Mouse (Mus musculus) C2C12 (cell line): ENCODE data around the gene Zbtb17. TPM values are rescaled to one million over a fixed set of nuclear protein-coding genes. Genes with fewer than 3 reads are reported as not detected.

ENCODE experiments used
- H3K27me3 ChIP-seq: one replicate; pipeline ENCODE4 v1.6.1; 2011; ENCODE audit not compliant: control insufficient read depth, insufficient read depth, insufficient read length
- H3K36me3 ChIP-seq: one replicate; pipeline ENCODE4 v1.6.1; 2011; ENCODE audit not compliant: control insufficient read depth, insufficient read depth
- H3K4me3 ChIP-seq: one replicate; pipeline ENCODE4 v1.5.1; 2011; ENCODE audit warnings: mild to moderate bottlenecking, control low read depth; ENCODE audit not compliant: poor library complexity, insufficient read depth, severe bottlenecking
- H3K79me2 ChIP-seq: one replicate; pipeline ENCODE4 v1.6.1; 2011; ENCODE audit not compliant: control insufficient read depth, insufficient read depth
- H3K79me3 ChIP-seq: one replicate; pipeline ENCODE4 v1.6.1; 2011; ENCODE audit warnings: low read depth, control low read depth
- H3ac ChIP-seq: one replicate; pipeline ENCODE3; 2011; ENCODE audit warnings: low read depth; ENCODE audit not compliant: control insufficient read depth, insufficient read length
- CEBPB ChIP-seq: IDR thresholded peaks from one replicate; pipeline ENCODE4 v1.6.1; 2011; ENCODE audit warnings: low read depth, mild to moderate bottlenecking, control low read depth, moderate library complexity
- CTCF ChIP-seq: IDR thresholded peaks from one replicate; pipeline ENCODE4 v1.5.1; 2011; ENCODE audit not compliant: control insufficient read depth, insufficient read depth, insufficient read length
- FOSL1 ChIP-seq: IDR thresholded peaks from one replicate; pipeline ENCODE4 v1.8.0; 2011; ENCODE audit warnings: mild to moderate bottlenecking, low read length; ENCODE audit not compliant: poor library complexity, insufficient read depth, severe bottlenecking
- MAX ChIP-seq: IDR thresholded peaks from one replicate; pipeline ENCODE4 v1.6.1; 2011; ENCODE audit warnings: mild to moderate bottlenecking, control low read depth
- MYOD1 ChIP-seq: IDR thresholded peaks from one replicate; pipeline ENCODE4 v1.6.1; 2011; ENCODE audit warnings: low read depth; ENCODE audit not compliant: control insufficient read depth, insufficient read length
- MYOG ChIP-seq: IDR thresholded peaks from one replicate; pipeline ENCODE4 v1.6.1; 2011; ENCODE audit not compliant: control insufficient read depth, insufficient read length; ENCODE audit errors: extremely low read depth
- USF1 ChIP-seq: IDR thresholded peaks from one replicate; pipeline ENCODE4 v1.6.1; 2011; ENCODE audit warnings: low read depth, mild to moderate bottlenecking, control low read depth, moderate library complexity
- polyA plus RNA-seq: library from polyadenylated mRNA; unstranded; fragments of >200 nt; fragmentation: generic; extraction: Trizol; gene quantifications from one replicate; pipeline ENCODE4 v1.2.1, GENCODE M21; 2012; ENCODE audit warnings: missing spikeins

The Zbtb17 gene
- polyA plus RNA-seq, 1 experiment = 30.3 TPM

- Histone ChIP-seq H3K36me3 (no peaks in the 10 kb centered on the region), H3K79me2 (no peaks in the 10 kb centered on the region), H3K27me3 (no peaks in the 10 kb centered on the region), H3K79me3 (no peaks in the 10 kb centered on the region), H3K4me3 (no peak overlapping the region), H3ac (peak overlapping the region; percentile 21)
- TF ChIP-seq CEBPB = no peak
- peak; percentile 90 for TF ChIP-seq CTCF
Measured at GRCm38 (mm10) chr4:141404518-141405313, 39.7 kb upstream of the Zbtb17 start.

GRCm38 (mm10) chr4:141405314-141405622 is 39.2 kb upstream of the Zbtb17 start:
- Histone ChIP-seq H3K79me3 (no peaks in the 10 kb centered on the region), H3K27me3 (no peaks in the 10 kb centered on the region), H3ac (no peak overlapping the region), H3K36me3 (no peaks in the 10 kb centered on the region), H3K4me3 (no peak overlapping the region), H3K79me2 (no peaks in the 10 kb centered on the region)
- TF ChIP-seq MYOD1 (no peak), FOSL1 (no peak), MAX (no peak), USF1 (no peak), CTCF (no peak), MYOG (no peak), CEBPB (no peak)

- TF ChIP-seq MAX = peak; percentile 30
- TF ChIP-seq CTCF = peak; percentile 22
- no peak for TF ChIP-seq USF1
- H3ac ChIP-seq = no peak overlapping the region
- no peak overlapping the region for H3K4me3 ChIP-seq
- no peaks in the 10 kb centered on the region for H3K27me3 ChIP-seq
- no peaks in the 10 kb centered on the region for H3K79me2 ChIP-seq
- no peaks in the 10 kb centered on the region for H3K36me3 ChIP-seq
- H3K79me3 ChIP-seq = no peaks in the 10 kb centered on the region
Measured at GRCm38 (mm10) chr4:141406516-141407299, 37.7 kb upstream of the Zbtb17 start.

GRCm38 (mm10) chr4:141408577-141408976 is 35.9 kb upstream of the Zbtb17 start:
- Histone ChIP-seq H3ac (no peak overlapping the region), H3K4me3 (no peak overlapping the region), H3K27me3 (no peaks in the 10 kb centered on the region), H3K79me2 (no peaks in the 10 kb centered on the region), H3K79me3 (no peaks in the 10 kb centered on the region), H3K36me3 (no peaks in the 10 kb centered on the region)
- TF ChIP-seq FOSL1 = no peak
- TF ChIP-seq MYOD1 = no peak
- TF ChIP-seq MAX = no peak
- TF ChIP-seq MYOG = no peak
- no peak for TF ChIP-seq CEBPB
- TF ChIP-seq USF1 = no peak
- no peak for TF ChIP-seq CTCF

- H3K4me3 ChIP-seq = no peak overlapping the region
- TF ChIP-seq MYOG (no peak), CTCF (no peak), CEBPB (no peak), MAX (no peak), FOSL1 (no peak), USF1 (no peak), MYOD1 (no peak)
Measured at GRCm38 (mm10) chr4:141411430-141411992, 32.9 kb upstream of the Zbtb17 start.

GRCm38 (mm10) chr4:141415924-141416323 is 28.5 kb upstream of the Zbtb17 start, which contains the start of gene Clcnkb:
Gene Clcnkb, minus strand, starts transcription at chr4:141416014.
- H3K79me3 ChIP-seq = no peaks in the 10 kb centered on the region
- no peaks in the 10 kb centered on the region for H3K27me3 ChIP-seq
- H3K36me3 ChIP-seq = no peaks in the 10 kb centered on the region
- no peak for TF ChIP-seq CEBPB
- TF ChIP-seq USF1 = no peak
- TF ChIP-seq CTCF = no peak
- no peak for TF ChIP-seq MAX
- TF ChIP-seq MYOD1 = no peak
- TF ChIP-seq MYOG = no peak
- no peak for TF ChIP-seq FOSL1
- no peak within 1 kb of the TSS for H3ac ChIP-seq
- no peaks in the 10 kb centered on the region for H3K79me2 ChIP-seq
- no peak within 1 kb of the TSS for H3K4me3 ChIP-seq

More at GRCm38 (mm10) chr4:141411430-141411992, 32.9 kb upstream of the Zbtb17 start:
- H3K27me3 ChIP-seq = no peaks in the 10 kb centered on the region
- H3K79me2 ChIP-seq = no peaks in the 10 kb centered on the region
- H3K36me3 ChIP-seq = no peaks in the 10 kb centered on the region
- H3K79me3 ChIP-seq = no peaks in the 10 kb centered on the region
- no peak overlapping the region for H3ac ChIP-seq
